Mouse (Mus musculus) adrenal gland, postnatal 36 days (tissue): Measurements from ENCODE around the gene Dmd. TPM values are rescaled to one million over a fixed set of nuclear protein-coding genes. Genes with fewer than 3 reads are reported as not detected.
A peak's percentile ranks its signal among the peaks of the same experiment; 100 is the strongest.

Experiments
- DNase-seq, 2 experiments: peaks; one replicate each; pipeline ENCODE4 v3.0.0; 2021; ENCODE audit warnings: mixed read lengths in 1 of 2
- total RNA-seq, 2 experiments: library from RNA; stranded (reverse); gene quantifications; 2 replicates each; pipeline ENCODE4 v1.2.3; 2021

Gene Dmd
- total RNA-seq, 2 experiments from 2014 or later, result 37.0 to 93.0 TPM

DNA sequence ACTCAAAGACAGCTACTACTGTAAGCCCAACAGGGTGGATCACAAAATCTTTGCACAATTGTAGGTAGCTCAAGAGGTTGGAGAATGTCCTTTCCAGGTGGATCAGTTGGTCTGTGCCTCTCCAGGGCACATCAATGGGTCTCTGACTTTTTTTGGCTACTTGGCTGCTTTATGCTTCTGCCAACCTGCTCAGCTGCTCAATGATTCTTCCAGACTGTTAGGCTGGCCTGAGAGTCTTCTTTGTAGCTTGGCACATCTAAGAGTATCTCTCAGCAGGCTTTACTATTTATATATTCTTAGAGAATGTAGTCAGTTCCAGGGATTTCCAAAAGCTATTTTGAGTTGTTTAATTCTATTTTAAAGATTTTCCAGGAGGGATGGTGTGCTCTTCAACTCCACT is 1416.3 kb downstream of the Dmd start:
- DNase-seq, result no peak

DNA sequence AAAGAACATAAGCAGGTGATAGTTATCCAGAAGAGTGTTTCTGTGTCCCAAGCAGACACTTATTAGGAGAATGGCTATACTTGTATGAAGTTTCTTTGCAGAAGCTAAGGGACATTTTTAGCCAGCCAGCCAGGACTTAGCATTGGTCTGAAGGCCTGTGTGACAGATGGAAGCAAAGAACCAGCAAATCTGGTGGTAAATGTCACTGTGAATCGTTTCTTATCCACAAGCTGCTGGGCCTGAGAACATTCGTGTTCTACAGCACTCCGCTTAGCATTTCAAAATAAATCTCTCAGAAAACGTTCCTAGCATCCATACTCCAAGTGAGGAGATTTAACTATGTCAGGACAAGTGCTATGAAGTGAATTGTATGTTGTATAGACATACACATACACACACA is 1486.9 kb downstream of the Dmd start:
- DNase-seq, result no peak

DNA sequence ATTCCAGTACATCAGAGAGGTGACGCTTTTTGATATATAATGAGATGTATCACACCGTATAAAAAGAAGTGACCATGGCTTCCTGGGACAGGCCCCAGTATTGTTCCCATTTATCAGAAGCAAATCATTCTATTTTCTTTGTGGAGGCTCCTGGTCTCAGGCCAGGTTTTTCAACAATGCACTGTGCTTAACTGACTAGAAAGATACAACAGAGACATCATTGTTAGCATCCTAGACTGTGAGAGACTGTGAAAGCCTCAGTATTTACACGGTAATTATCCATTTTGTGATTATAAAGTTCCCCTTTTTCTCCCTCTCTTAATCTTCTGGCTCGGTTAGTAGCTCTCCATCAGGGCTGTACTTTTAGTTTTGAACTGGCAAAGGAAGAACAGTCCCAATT is 1487.9 kb downstream of the Dmd start:
- DNase-seq, result no peak

DNA sequence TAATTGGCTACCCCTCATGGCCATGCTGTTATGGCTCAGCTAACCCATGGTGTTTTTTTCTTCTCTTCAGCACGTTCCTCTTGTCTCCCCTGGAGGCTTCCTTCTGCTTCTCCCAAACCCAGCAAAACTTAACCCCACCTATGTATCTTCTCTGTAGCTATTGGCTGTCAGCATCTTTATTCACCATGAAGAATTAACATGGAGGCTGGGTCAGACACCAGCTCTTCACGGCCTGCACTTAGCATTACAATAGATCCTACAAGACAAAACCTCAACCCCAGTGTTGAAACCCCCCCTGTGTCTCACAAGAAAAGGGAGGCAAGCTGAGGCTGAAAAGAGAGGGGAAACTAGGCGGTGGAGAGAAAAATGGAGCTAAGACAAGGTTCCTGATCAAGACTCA is 1494.3 kb downstream of the Dmd start:
- no peak for DNase-seq

DNA sequence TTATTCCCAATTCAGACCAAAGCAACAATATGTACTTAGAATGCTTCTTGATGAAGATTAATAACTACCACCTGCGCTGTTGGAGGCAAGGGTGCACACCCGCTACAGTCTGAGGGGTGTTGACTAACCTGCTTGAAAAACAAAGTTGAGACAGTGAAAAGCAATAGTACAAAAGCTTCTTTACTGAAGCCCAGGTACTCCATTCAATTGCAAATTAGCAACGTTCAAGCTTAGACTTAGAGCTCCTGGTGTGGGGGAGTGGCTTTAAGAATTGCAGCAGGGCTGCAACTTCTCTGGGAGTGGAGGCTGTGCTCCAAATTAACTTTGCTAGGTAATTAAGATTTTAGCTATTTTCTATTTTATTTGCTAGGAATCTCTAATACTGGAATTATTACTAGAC is 1495.3 kb downstream of the Dmd start:
- no peak for DNase-seq

DNA sequence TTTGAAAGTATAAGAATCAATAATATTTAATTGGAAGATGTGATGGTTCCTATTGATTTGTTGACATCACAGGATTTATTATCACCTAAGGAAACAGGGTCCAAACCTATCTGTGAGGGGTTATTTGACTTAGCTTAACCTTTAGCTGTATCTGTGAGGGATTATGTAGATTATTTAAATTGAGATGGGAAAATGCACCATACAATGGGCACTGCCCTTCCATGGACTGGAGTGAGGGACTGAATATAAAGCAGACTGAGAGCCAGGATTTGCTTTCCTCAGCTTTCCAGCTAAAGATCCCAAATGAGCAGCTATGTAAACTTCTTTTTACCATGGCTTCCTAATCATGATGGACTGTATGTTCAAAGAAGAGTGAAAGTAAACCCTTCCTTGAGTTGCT is 1496.0 kb downstream of the Dmd start:
- no peak for DNase-seq

DNA sequence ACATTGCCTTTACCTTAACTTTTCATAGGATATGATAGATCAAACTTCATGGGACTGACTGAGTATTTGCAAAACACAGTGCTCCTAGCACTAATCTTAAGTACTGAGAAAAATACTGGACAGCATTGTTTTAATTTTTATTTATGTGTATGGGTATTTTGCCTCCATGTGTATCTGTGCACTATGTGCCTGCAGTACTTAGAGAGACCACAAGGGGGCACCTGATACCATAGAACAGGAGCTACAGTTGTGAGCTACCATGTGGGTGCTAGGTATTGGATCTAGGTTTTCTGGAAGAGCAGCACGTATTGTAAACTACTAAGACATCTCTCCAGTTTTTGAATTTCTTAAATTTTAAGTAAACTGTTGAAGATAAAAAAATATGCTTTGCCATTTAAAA is 1505.8 kb downstream of the Dmd start:
- DNase-seq, result peak; percentile 2 to 16

DNA sequence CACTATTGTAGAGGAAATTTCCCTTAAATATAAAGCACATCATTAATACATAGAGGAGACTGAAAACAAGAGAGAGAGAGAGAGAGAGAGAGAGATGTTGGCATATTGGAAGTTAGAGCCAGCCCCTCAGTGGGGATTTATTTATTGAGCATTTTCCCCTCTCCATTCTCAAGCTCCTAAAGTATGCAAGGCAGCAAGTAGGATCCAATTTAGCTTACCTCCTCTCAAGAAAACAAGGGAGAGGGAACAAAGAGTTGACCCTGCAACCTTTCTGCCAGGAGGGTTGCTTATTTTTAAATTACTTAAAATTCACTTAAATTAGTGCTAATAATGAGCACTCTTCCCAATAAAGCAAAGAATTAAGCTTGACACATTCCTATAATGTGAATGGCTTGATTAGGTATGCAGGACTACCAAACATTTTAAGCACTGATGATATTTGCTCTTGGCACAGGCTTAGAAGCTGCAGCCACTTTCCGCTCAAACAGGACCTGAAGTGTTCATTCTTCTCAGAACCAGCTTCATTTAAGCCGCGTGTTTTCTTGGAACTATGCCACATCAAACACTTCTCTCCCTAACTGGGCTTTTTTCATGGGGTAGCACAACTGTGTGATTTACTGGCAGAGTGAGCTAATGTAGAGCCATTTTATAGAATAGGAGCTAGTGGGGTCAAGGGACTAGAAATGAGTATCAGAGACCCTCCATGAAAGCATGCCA is 1566.1 kb downstream of the Dmd start:
- DNase-seq, result no peak

DNA sequence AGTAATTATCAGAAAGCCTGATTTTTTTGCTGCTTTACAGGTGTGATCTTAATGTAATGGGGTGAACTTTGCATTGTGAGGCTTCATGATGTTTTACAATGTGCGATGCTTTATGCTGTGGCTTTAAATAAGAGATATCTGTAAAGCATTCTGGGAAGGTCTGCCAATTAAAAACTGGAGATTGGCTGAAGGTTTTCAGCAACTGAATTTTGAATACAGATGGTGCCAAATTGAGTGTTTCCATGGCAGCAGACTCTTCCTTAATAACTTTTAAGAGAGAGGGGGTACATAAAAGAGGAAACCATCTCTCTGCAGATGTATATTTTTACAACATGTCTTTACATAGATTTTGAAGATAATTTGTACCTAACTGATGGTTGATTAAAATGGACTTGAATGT is 1603.3 kb downstream of the Dmd start:
- DNase-seq, result no peak

DNA sequence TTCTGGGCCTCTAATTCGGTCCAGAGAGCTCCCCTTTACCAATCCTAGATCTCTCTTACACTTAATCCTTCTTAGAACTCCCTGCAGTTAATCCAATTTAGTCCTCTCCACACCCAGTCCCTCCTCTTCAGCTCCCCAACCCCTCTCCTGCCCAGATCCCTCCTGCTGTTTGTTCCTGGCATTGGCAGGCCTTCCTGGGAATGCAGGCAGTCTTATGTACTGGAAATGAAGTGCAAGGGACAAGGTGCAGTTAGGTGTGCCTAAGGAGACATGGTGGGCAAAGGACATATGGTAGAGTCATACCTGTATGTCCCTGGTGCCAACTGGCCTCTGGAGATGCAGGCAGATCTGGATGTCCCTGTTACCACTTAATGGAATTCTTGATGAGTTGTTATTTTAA is 1604.8 kb downstream of the Dmd start:
- no peak for DNase-seq

DNA sequence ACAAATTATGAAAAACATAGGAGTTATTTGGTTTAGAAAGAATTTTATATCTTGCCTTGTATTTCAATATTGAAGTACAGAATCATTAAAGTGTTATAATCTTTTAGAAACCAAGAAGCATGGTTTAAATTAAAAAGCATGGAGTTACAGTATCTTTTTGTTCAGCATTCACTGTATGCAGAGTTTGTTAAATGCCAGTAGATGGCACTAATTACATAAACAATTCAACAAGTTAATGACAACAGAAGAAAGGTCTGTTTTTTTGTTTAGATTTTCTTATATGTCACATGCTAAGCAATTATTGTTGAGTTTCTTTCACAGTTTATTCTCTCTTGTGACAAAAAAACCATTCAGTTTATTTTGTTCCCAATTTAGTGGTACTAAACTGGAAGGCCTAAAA is 1649.8 kb downstream of the Dmd start:
- DNase-seq, result no peak

DNA sequence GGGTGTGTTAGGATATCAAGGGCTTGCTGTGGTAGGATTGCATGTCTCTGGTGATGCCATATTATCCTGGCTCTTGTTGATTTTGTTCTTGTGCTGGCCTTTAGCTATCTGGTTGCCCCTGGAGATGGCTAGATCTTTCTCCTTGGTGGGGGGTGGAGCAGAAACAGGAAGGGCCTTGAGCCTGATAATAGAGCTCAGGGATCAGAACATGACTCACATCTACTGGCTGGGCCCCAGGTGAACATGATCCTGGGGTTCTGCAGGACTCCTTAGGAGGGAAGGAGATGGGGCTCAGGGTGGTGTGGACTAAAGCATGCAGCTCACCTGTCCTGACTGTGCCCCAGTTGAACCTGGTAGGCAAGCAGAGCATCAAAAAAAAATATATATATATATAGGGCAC is 1691.8 kb downstream of the Dmd start:
- DNase-seq, result peak; percentile 47 to 55

DNA sequence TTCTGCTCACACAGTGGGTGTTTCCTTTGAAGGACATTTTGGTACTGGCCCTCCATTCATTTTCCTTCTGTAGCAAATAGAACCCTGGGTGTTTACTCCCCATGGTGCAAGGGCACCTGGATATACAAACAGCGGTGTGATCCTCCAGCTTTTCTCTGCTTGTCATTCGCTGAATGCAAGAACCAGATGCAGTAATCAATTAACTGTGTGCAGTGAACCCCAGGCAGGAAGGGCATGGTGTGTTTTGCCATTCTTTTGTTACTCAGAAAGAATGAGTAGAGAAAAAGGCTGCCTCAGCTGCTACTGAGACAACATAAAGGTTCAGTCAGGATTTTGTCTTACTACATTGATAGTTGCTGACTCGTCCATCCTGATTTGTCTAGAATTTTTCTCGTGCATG is 1799.0 kb downstream of the Dmd start:
- no peak for DNase-seq

DNA sequence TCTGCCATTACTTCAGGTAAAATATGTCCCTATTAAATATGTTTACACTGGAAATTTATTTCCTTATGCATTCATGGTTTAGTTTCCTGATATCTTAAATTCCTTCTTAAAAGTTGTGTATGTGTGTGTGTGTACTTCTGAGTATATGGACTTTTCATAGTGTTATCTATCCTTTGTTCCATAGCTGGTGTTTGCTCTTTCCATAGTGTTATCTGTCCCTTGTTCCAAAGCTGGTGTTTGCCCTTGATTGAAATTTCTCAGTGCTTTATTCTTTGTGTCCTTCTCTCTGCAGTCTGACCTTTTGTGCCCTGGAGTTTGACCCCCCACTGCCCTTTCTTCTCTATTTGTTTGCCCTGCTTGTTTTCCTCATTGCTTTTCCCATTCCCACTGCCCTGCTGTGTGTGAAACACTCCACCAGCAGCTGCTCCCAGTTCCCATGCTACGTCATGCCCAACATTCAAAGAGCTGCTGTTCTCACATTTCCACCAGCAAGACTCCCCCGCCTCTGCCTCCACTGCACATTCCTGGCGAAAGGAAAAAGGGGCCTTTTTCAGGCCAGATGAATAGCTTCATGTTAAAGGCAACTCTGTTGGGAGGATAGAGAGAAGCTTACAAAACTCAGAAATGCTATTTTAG is 1911.5 kb downstream of the Dmd start:
- no peak for DNase-seq

DNA sequence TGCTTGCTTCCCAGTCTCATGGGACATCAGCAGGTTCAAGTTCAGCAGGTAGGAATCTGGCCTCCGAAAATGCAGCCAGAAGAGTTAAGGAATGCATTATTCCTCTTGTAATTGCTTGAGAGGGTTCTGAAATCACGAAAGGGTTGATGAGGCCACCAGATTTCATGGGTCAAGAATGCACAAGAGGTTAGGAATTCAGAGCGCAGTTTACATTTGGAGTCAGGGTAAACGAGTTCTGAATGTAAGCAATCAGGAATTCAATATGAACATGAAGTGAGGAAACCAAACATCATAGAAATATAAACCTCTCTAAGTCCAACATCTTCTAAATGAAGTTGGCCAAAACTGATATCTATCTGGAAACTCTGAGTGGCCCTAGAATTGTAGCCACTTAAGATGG is 1924.4 kb downstream of the Dmd start:
- no peak for DNase-seq

DNA sequence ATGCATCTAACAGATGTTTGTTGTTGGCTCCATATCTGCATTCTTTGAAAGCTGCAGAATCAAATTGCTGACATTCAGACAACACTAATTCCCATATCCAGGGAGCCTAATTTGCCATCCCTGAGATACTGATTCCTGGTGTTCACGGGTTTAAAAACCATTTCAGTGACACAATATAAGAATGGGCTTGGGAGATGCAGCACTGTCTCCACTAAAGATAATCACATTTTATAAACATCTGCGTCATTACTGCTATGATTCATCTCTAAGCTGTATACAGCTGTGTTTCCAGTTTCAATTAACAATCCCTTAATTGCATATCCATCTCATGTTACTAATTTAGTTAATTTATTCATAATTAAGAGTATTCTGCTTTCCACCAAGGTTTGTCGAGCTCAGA is 1929.5 kb downstream of the Dmd start:
- no peak for DNase-seq

DNA sequence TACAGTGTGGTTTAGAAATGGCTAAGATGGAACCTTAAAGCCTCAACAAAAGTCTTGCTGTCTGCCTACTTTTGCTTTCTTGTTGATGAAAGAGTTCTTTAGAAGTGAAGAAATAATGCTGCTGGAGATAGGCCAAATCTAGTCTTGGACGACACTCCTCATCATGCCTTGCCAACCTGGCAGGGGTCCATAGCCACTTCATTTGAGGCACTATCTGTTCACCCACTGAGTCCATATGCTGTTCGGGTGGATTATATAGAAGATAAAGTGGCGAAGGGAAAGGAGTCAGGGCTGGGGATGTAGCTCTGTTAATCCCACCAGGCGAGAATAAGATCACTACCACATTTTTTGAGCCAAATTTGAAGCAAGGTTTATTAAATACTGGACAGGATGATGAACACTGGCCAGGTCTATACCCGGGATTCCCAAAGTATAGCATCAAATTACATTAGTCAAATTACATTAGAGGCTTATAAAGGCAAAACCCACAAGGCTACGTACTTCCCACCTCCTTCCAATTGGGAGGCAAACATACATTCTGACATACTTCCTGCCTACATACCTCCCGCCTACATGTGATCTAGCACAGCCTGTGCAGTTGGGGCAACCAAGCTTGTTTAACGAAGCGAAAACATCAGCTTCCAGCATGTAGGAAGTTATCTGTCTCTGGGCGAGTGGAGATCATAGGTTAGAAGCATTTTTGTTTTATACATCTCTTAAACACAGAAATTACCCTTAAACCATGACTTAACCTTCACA is 1984.2 kb downstream of the Dmd start:
- peak; percentile 3 to 7 for DNase-seq

DNA sequence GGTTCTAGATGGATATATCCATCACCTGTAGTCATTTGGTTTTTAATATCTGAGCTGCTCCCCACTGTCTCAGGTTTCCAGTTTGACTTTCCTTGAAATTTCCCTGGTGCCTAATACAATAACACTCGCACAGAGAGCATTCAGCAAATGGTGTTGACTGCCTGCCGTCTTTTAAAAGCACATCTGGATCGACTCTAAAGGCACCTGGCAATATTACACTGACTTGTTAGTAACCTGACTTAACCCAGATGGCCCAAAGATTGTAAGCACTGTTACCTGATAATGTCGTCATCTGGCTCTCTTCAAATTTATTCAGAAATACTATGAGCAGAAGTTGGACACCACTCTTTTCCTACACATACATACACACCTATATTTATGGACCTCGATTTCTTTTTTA is 2011.9 kb downstream of the Dmd start:
- DNase-seq, result no peak

DNA sequence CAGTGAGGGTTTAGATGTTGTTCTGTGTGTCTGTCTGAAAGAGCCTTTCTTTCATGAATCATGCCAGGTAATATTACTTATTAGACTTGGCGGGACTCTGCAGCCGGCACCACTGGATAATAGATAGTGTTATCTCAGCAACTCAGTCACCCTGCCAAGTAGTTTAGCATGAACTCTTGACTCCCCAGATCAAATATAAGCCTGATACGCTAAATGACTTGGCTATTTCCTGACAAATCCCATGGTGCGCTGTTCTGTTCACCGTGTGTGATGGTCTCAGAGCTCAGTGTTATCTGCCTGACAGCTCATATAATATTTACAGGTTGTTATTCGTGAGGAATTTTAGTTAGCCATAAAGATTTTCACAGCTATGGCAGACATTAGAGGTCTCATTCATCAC is 2012.3 kb downstream of the Dmd start:
- no peak for DNase-seq

DNA sequence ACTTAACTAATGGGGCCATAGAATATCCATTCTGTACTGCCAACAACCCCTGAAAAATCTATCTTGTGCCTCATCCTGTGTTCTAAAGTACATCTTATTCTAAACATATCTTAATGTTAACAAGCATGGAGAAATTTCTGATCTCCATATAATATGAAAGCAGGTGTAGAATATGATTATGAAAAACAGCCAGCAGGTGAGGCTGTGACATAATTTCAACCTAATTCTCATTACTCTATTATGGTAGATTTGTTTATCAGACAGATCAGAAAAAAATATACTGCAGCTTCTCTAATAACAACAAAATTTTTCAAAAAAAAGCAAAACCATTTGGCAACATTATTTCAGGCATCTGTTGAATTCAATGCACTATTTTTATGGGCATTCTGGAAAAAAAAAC is 2059.6 kb downstream of the Dmd start:
- DNase-seq, result no peak

DNA sequence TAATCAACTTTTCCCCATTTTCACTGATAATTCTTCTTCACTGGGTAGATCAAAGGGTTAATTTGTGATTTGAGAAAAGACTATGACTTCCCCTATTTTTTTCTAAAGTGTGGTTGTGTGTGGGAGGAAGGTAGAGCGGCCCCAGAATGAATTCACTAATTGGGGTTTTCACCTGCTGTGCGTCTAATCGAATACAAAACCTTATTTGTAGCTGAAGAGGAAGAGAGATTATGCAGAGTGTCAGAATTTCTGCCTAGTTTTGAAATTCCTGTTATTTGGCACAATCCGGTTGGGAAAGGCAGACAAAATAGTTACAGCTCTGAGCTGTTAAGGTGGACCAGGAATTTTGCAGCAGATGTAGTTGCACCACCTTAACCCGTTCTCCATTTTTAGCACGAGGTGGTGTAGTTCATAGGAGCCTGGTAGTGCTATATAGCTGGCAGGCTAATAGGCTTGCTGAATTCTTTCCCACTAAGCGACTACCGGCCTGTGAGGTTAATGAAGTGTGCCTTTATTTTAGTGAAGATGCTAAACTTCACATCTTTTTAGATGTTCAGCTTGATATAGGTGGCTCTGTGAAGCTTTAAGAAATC is 2092.9 kb downstream of the Dmd start:
- DNase-seq, result no peak

DNA sequence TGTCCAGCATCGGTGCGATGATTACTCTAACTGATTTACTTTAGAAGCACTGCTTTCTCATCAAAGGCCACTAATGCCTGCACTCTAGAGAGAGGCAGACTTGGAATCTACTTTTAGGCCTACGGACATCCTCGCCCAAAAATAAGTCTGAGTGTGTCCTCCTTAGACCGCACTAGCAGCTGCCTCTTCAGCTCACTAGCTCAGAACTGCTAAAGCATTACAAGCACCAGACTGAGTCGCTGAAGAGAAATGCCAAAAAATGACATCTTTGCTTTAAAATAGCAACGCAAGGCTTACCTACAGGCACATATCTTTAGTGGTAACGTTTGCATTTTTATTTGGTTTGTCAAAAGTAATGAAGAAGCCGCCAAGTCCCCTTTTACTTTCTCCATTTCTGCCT is 2098.0 kb downstream of the Dmd start:
- no peak for DNase-seq
